Mouse (Mus musculus) bone marrow macrophage, adult 2 months (primary cell): Measurements from ENCODE around the gene Lrtm2. TPM values are rescaled to one million over a fixed set of nuclear protein-coding genes. Genes with fewer than 3 reads are reported as not detected.
"Not testable (repeated sequence)": the region's sequence is repeated elsewhere in the genome, so short reads cannot be mapped to it uniquely, and the experiment has no call there.

Source experiments
- H3K27ac ChIP-seq: 2 replicates; pipeline ENCODE4 v1.5.1; 2012; ENCODE audit warnings: low read depth, low read length; ENCODE audit not compliant: insufficient read depth
- H3K4me1 ChIP-seq: 2 replicates; pipeline ENCODE4 v1.6.1; 2012; ENCODE audit warnings: low read length; ENCODE audit not compliant: control insufficient read depth, insufficient read depth
- H3K4me3 ChIP-seq: 2 replicates; pipeline ENCODE4 v1.5.1; 2012; ENCODE audit warnings: mild to moderate bottlenecking, low read length, moderate library complexity; ENCODE audit not compliant: insufficient read depth
- CTCF ChIP-seq: IDR thresholded peaks from 2 replicates; pipeline ENCODE4 v1.5.1; 2012; ENCODE audit warnings: low read depth, mild to moderate bottlenecking, low read length, moderate library complexity
- POLR2A ChIP-seq: IDR thresholded peaks from 2 replicates; pipeline ENCODE4 v1.6.1; 2012; ENCODE audit warnings: mild to moderate bottlenecking, low read depth, low read length, borderline replicate concordance
- polyA plus RNA-seq: library from polyadenylated mRNA; stranded (reverse); fragments of >200 nt; gene quantifications from 2 replicates; pipeline ENCODE4 v1.2.4, GENCODE M21; 2012; ENCODE audit not compliant: missing spikeins, insufficient read depth, insufficient read length

The Lrtm2 gene
- not detected in 2 replicates for polyA plus RNA-seq

DNA sequence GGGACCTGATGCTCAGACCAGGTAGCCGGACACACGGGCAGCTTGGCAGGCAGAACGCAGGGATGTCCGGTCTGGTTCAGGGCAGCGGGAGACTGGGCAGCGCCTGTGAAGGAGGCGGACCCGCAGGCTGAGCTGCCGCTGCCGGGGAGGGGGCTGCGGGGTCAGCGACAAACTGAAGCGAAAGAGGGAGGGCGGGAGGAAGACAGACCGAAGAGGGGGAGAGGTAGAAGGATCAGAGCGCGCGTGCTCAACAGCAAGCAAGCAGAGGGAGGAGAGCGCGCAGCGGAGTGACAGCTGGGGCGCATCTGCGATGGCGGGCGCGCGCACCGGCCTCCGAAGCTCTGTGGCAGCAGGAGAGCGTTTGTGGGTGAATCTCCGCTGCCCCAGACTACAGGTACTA, at the start of gene Lrtm2:
TSS of gene Lrtm2 (minus strand) at position 261 of the 400 bp plus-strand sequence.
- TF ChIP-seq CTCF: no peak
- no peak for TF ChIP-seq POLR2A
- H3K27ac ChIP-seq: no peak within 1 kb of the TSS
- H3K4me3 ChIP-seq: no peak within 1 kb of the TSS
- H3K4me1 ChIP-seq: no peaks in the 10 kb centered on the region

DNA sequence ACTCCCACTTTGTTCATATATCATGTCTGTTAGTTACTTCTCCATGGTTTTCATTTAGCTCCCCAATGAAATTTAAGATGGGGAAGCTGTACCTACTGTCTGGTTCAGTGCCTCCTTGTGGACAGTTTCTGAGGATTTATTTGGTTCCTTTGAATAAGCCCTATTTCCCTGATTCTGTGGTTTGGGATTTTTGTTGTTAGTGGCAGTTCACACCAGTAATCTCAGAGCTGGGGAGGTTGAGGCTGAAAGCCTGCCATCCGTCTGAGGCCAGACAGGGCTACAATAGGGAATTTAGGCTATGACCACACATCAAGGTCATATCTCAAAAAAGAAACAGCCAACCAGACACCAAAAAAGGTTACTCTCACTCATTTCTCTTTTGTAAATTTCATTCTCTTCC, 48.1 kb upstream of the Lrtm2 start:
- no peak overlapping the region for H3K4me3 ChIP-seq
- H3K27ac ChIP-seq: no peak overlapping the region
- peaks cover 35% of the 10 kb centered on the region for H3K4me1 ChIP-seq
- TF ChIP-seq POLR2A (no peak), CTCF (no peak)

DNA sequence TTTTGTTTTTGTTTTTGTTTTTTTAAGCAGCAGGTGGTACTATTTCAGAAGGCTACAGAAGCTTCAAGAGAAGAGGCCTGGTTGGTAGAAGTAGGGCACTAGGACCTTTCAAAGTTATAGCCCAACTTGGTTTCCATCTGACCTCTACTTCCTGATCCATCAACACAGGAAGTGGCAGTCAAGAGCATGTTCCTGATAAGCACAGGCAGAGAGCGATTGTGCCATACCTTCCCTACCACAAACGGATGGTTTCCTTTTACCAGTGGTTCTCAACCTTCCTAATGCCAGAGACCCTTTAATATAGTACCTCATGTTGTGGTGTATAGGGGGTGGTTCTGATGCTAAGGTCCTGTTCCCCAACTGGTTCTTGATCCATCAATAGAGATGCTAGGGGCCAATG, 47.0 kb upstream of the Lrtm2 start:
- Histone ChIP-seq H3K4me3 (no peak overlapping the region), H3K4me1 (peaks cover 44% of the 10 kb centered on the region), H3K27ac (no peak overlapping the region; the same call in 1 of the 2 replicates)
- TF ChIP-seq CTCF: no peak
- TF ChIP-seq POLR2A: no peak

DNA sequence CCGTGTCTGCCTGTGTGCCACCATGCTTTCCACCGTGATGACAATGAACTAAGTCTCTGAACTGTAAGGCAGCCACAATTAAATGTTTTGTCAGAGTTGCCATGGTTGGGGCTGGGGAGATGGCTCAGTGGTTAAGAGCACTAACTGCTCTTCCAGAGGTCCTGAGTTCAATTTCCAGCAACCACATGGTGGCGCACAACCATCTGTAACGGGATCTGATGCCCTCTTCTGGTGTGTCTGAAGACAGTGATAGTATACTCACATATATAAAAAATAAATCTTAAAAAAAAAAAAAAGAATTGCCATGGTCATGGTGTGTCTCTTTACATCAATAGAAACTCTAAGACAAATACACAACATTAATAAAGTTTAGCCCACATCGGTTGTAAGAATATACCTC, 44.5 kb upstream of the Lrtm2 start:
- no peak for TF ChIP-seq POLR2A
- no peak for TF ChIP-seq CTCF
- Histone ChIP-seq H3K4me3 (no peak overlapping the region), H3K4me1 (peaks cover 50% of the 10 kb centered on the region), H3K27ac (no peak overlapping the region)

DNA sequence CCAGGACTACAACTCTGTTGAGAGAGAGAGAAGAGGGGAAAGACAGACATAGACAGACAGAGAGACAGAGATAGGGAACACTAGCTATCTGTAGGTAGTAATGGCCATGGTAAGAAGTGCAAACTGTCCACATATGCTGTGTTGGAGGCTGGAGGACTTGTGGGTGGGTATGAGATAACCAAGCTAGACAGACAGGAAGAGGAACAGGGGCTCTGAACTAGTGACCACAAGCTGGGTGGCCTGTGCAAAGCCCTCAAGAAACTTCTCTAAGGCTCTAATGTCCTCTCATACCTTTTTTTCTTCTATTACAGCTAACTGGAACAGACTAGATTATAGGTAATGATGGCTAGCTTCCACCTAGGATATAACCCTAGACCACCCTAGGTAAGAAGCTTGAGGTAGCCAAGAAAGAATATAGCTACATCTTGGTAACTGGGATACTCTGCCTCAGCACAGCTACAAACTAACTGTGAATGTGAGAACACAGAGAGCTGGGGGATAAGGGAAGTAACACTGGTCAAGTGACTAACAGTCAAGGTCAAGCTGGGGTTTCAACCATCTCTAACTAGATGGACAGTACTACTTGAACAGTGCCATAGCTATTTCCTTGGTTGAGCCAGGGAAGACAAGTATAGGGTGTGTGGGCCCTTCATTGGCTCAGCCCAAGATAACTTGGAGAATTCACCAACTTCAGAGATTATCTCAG, 42.6 kb upstream of the Lrtm2 start:
- TF ChIP-seq POLR2A: no peak
- TF ChIP-seq CTCF: no peak
- H3K27ac ChIP-seq: peak overlapping the region; percentile 43

DNA sequence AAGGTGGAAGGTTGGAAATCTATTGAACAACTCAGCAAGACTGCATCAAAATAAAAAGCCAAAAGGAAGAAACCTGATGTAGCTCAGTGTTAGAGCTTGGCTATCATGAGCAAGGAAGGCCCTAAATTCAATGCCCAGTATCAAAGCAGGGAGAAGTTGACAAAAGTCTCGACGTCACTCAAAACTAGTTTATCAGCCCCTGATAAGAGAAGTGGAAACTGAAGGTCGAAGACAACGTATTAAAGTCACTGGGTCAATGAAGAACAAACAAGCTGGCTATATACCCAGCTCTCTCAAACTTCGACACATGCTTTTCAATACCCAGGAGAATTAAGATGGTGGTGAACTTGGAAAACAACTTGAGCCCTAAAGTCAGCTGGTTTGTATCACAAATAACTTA, 41.7 kb upstream of the Lrtm2 start:
- TF ChIP-seq POLR2A (no peak), CTCF (no peak)
- H3K4me3 ChIP-seq: no peak overlapping the region
- H3K27ac ChIP-seq: no peak overlapping the region
- H3K4me1 ChIP-seq: peaks cover 38% of the 10 kb centered on the region

More for the DNA sequence above, 42.6 kb upstream of the Lrtm2 start:
- Histone ChIP-seq H3K4me3 (no peak overlapping the region), H3K4me1 (peaks cover 47% of the 10 kb centered on the region)

DNA sequence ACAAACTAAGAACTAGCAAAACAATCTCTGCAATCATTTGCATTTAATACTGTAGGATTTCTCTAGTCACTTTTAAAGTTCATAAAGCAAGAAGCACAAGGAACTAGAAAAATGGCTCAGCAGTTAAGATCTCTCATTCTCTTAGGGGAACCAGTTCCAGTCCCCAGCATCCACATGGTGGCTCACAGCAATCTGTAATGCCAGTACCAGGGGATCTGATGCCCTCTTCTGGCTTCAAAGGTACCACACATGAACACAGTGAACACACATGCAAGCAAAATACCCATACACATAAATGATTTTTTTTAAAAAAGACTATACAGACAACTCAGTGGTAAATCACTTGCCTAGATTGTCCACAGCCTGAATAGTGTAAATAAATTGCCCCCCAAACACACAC, 41.1 kb upstream of the Lrtm2 start:
- peaks cover 33% of the 10 kb centered on the region for H3K4me1 ChIP-seq

DNA sequence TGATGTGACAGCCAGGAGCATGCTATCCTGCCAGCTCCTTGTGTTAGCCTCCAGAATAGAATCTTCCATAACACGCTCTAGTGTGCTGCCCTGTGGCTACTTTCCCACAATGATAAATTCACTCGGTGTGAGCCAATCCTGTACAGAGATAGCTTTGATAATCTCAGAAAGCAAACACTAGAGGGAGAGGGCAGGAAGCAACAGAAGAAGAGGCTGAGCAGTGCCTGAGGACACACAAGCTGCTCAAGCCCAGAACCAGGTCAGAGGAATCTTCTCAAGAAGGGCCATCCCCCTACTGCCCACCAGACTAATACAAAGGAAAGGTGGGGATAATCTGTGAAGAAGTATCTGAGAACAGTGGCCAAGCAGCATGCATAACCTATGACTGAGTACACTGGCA, 36.8 kb upstream of the Lrtm2 start:
- peaks cover 4% of the 10 kb centered on the region for H3K4me1 ChIP-seq
- H3K27ac ChIP-seq: no peak overlapping the region
- TF ChIP-seq CTCF (no peak), POLR2A (no peak)
- no peak overlapping the region for H3K4me3 ChIP-seq

More for the DNA sequence above, 41.1 kb upstream of the Lrtm2 start:
- TF ChIP-seq CTCF (no peak), POLR2A (no peak)
- Histone ChIP-seq H3K27ac (no peak overlapping the region), H3K4me3 (no peak overlapping the region)

DNA sequence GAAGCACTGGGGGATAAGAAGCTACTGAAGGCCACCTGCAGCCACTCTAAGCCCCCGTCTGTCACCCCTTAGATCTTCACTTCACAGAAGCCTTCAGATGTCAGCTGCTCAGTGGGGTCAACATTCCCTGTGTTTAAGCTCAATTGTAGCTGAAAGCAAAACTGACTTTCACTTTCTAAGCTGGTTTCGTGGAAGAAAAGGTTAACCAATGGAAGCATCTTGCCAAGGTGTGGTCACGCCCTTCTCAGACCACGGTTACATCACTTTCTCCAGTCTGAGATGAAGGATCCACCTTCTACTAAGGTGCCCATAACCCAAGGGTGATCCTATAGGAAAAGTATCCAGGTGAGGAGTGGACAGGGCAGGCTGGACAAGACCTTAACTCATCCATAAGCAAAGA, 36.2 kb upstream of the Lrtm2 start:
- H3K27ac ChIP-seq, H3K4me3 ChIP-seq, H3K4me1 ChIP-seq: not testable (repeated sequence)

DNA sequence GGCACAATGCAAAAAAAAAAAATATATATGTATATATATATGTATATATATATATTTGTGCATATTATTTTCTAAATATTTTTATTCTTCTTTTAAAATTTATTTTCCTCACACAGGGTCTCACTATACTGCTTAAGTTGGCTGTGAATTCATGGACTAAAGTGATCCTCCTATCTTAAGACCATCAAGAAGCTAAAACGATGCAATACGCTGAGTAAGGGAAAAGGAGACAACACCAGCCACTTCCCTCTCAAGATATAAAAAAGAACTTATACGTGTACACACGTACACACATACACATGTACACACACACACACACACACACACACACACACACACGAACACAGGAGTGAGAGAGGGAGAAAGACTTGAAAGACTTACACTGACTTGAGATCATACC, 33.0 kb upstream of the Lrtm2 start:
- TF ChIP-seq CTCF (no peak), POLR2A (no peak)
- H3K4me1 ChIP-seq: peaks cover 14% of the 10 kb centered on the region
- H3K4me3 ChIP-seq: no peak overlapping the region
- no peak overlapping the region for H3K27ac ChIP-seq
